Mouse (Mus musculus) lung, postnatal 0 days (tissue): ENCODE measurements around the gene Kbtbd13.

Source experiments
- CTCF ChIP-seq: IDR thresholded peaks from 2 replicates; pipeline ENCODE4 v1.5.1; 2016; ENCODE audit warnings: antibody characterized with exemption, mild to moderate bottlenecking
- EP300 ChIP-seq: IDR thresholded peaks from 2 replicates; pipeline ENCODE4 v1.6.1; 2016; ENCODE audit warnings: antibody characterized with exemption, mild to moderate bottlenecking, control low read depth

DNA sequence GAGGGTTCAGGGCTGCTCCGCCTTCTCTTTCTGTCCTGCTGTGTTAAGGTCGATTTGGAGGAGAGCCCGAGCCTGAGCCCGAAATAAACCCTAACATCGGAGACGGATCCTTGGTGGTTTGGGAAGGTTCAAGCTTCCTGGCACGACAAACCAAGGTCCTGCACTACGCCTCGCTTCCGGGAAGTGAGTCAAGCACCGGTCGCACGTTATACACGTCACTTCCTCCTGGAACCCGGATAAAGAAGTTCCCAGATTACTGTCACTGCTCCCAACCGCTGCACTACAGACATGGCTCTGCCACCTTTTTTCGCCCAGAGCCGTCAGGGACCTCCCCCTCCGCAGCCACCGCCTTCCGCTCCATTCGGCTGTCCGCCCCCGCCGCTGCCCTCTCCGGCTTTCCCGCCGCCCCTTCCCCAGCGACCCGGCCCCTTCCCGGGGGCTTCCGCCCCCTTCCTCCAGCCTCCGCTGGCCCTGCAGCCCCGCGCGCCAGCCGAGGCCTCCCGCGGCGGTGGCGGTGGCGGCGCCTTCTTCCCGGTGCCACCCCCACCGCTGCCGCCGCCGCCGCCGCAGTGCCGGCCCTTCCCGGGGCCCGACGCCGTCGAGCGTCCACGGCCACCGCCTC is 45.5 kb downstream of the Kbtbd13 start, which contains the start of gene Pdcd7:
- TF ChIP-seq CTCF (no peak), EP300 (no peak; the same call in 1 of the 2 replicates)
